Mouse (Mus musculus) hindbrain, embryonic 11.5 days (tissue): ENCODE results near the gene Rpl10-ps3. TPM values are rescaled to one million over a fixed set of nuclear protein-coding genes. Genes with fewer than 3 reads are reported as not detected.
A peak's percentile ranks its signal among the peaks of the same experiment; 100 is the strongest.

Experiments
- ATAC-seq: fragments of 200-750 bp; cut with Nextera tagmentation; 2 replicates; pipeline ENCODE4 v1.8.0; 2017; ENCODE audit warnings: mild to moderate bottlenecking, moderate TSS enrichment, moderate library complexity; ENCODE audit not compliant: low FRiP score
- DNase-seq: peaks from one replicate; pipeline ENCODE4 v3.0.0-alpha.2; 2015; ENCODE audit warnings: low spot score
- H3K27ac ChIP-seq: fragments of 300-500 bp; sonication (generic); 2 replicates; pipeline ENCODE4 v1.5.1; 2014; ENCODE audit warnings: mild to moderate bottlenecking, low read depth, low read length
- H3K27me3 ChIP-seq: fragments of 300-500 bp; sonication (generic); 2 replicates; pipeline ENCODE4 v1.6.1; 2014; ENCODE audit warnings: mild to moderate bottlenecking, low read length, moderate library complexity, mixed read lengths; ENCODE audit not compliant: control insufficient read depth, insufficient read depth
- H3K36me3 ChIP-seq: fragments of 300-500 bp; sonication (generic); 2 replicates; pipeline ENCODE4 v1.6.1; 2014; ENCODE audit warnings: mild to moderate bottlenecking, low read length, moderate library complexity, mixed read lengths; ENCODE audit not compliant: control insufficient read depth, insufficient read depth
- H3K4me1 ChIP-seq: fragments of 300-500 bp; sonication (generic); replicated peaks from 2 replicates; pipeline ENCODE4 v1.6.1; 2014; ENCODE audit warnings: low read length, mixed read lengths; ENCODE audit not compliant: control insufficient read depth, insufficient read depth
- H3K4me2 ChIP-seq: fragments of 300-500 bp; sonication (generic); replicated peaks from 2 replicates; pipeline ENCODE4 v1.6.1; 2014; ENCODE audit warnings: mild to moderate bottlenecking, low read depth, low read length
- H3K4me3 ChIP-seq: fragments of 300-500 bp; sonication (generic); 2 replicates; pipeline ENCODE4 v1.5.1; 2014; ENCODE audit warnings: low read depth, low read length
- H3K9ac ChIP-seq: fragments of 300-500 bp; sonication (generic); 2 replicates; pipeline ENCODE4 v1.6.1; 2014; ENCODE audit warnings: low read depth, low read length
- H3K9me3 ChIP-seq: fragments of 300-500 bp; sonication (generic); 2 replicates; pipeline ENCODE4 v1.6.1; 2016; ENCODE audit warnings: low read length; ENCODE audit not compliant: control insufficient read depth
- WGBS: fragments of 180-500 bp; shearing (Covaris S2); extraction: QIAGEN DNeasy Blood & Tissue Kit; methylation state at CpG from one replicate; pipeline ENCODE4 v1.1.7; 2014; 5-methylcytosine and 5-hydroxymethylcytosine counted together
- polyA plus RNA-seq: library from polyadenylated mRNA; unstranded; fragments of >200 nt; fragmentation: Nextera tagmentation; extraction: Ambion mirVana; gene quantifications from 2 replicates; pipeline ENCODE4 v1.2.1, GENCODE M21; 2014

Rpl10-ps3 gene
- polyA plus RNA-seq, 1 experiment from 2014 or later, result 189 TPM

- H3K27me3 ChIP-seq, result no peaks in the 10 kb centered on the region
- ATAC-seq (no peak), DNase-seq (no peak)
- H3K36me3 ChIP-seq, result no peaks in the 10 kb centered on the region
- 87% methylated on average over 9 of the region's 9 CpGs for WGBS
- no peak overlapping the region for H3K27ac ChIP-seq
- no peak overlapping the region for H3K9ac ChIP-seq
- H3K4me2 ChIP-seq, result no peak overlapping the region
- no peak overlapping the region for H3K4me3 ChIP-seq
- H3K4me1 ChIP-seq, result no peaks in the 10 kb centered on the region
- H3K9me3 ChIP-seq, result no peaks in the 10 kb centered on the region
Observed at GRCm38 (mm10) chr9:50324355-50325225, 20.2 kb downstream of the Rpl10-ps3 start.

- no peaks in the 10 kb centered on the region for H3K27me3 ChIP-seq
- H3K36me3 ChIP-seq, result no peaks in the 10 kb centered on the region
- no peak for ATAC-seq
- H3K27ac ChIP-seq, result no peak overlapping the region
- no peak overlapping the region for H3K4me2 ChIP-seq
- H3K9me3 ChIP-seq, result no peaks in the 10 kb centered on the region
- no peak for DNase-seq
- no peak overlapping the region for H3K9ac ChIP-seq
- no peaks in the 10 kb centered on the region for H3K4me1 ChIP-seq
- no peak overlapping the region for H3K4me3 ChIP-seq
- 33% methylated on average over 1 of the region's 1 CpGs for WGBS
Observed at GRCm38 (mm10) chr9:50320729-50321128, 24.0 kb downstream of the Rpl10-ps3 start.

DNA sequence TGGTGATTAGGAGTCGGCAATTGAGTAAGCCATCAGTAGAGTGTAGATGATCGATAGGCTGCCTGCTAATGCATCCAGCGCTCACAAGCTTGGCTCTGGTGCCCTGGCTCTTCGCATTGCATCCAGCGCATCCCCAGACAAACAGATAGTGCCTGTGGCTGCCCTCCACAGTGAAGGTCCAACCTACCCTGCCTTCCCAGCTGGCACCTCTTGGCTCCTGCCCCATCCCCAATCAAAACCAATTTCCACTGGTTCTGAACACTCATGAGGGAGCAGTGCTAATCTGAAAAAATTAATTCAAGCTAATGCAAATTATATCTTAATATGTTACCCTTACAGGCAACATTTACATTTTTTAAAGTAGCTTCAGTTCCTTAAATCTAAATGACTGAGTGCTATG lies 25.3 kb downstream of the Rpl10-ps3 start:
- Histone ChIP-seq H3K9me3 (no peaks in the 10 kb centered on the region), H3K4me3 (no peak overlapping the region), H3K4me1 (no peaks in the 10 kb centered on the region), H3K27ac (no peak overlapping the region), H3K4me2 (no peak overlapping the region), H3K9ac (no peak overlapping the region), H3K27me3 (no peaks in the 10 kb centered on the region), H3K36me3 (no peaks in the 10 kb centered on the region)
- DNase-seq (no peak), ATAC-seq (no peak)
- 87% methylated on average over 5 of the region's 5 CpGs for WGBS

DNA sequence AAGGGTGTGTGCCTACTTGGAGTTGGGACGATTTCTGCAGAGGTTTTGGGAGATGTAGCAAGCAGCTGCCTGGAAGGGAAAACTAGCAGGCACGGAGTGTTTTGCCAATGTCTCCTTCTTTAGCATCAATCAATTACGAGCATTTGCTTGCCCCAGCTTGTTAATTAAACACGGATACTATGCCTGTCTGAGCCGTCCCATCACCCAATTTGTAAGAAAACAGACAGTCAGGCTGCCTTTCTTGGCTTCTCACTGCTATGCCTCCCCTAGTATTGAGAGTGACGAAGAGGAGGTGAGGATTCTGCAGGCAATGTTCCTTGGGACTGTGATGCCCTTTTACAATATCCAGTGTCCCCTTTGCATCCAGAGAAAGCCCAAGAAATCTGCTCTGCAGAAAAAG lies 27.5 kb downstream of the Rpl10-ps3 start:
- Histone ChIP-seq H3K9ac (no peak overlapping the region), H3K27ac (no peak overlapping the region), H3K27me3 (no peaks in the 10 kb centered on the region), H3K4me2 (no peak overlapping the region), H3K4me3 (no peak overlapping the region), H3K9me3 (no peaks in the 10 kb centered on the region), H3K36me3 (no peaks in the 10 kb centered on the region), H3K4me1 (no peaks in the 10 kb centered on the region)
- DNase-seq (no peak), ATAC-seq (no peak)
- 66% methylated on average over 6 of the region's 6 CpGs for WGBS

- Histone ChIP-seq H3K4me3 (no peak overlapping the region), H3K36me3 (no peaks in the 10 kb centered on the region), H3K27me3 (no peaks in the 10 kb centered on the region), H3K27ac (no peak overlapping the region), H3K4me1 (no peaks in the 10 kb centered on the region), H3K9ac (no peak overlapping the region), H3K4me2 (no peak overlapping the region), H3K9me3 (no peaks in the 10 kb centered on the region)
- DNase-seq, result no peak
- ATAC-seq, result no peak
- WGBS, result 45% methylated on average over 3 of the region's 3 CpGs
Observed at GRCm38 (mm10) chr9:50315650-50316049, 29.1 kb downstream of the Rpl10-ps3 start.

GRCm38 (mm10) chr9:50311036-50311545 lies 33.7 kb downstream of the Rpl10-ps3 start:
- WGBS, result 58% methylated on average over 6 of the region's 6 CpGs
- Histone ChIP-seq H3K9ac (no peak overlapping the region), H3K4me3 (no peak overlapping the region), H3K27ac (no peak overlapping the region), H3K9me3 (no peaks in the 10 kb centered on the region), H3K4me1 (no peaks in the 10 kb centered on the region; the same call in 1 of the 2 replicates), H3K4me2 (no peak overlapping the region), H3K27me3 (no peaks in the 10 kb centered on the region), H3K36me3 (no peaks in the 10 kb centered on the region)
- no peak for DNase-seq
- ATAC-seq, result no peak

DNA sequence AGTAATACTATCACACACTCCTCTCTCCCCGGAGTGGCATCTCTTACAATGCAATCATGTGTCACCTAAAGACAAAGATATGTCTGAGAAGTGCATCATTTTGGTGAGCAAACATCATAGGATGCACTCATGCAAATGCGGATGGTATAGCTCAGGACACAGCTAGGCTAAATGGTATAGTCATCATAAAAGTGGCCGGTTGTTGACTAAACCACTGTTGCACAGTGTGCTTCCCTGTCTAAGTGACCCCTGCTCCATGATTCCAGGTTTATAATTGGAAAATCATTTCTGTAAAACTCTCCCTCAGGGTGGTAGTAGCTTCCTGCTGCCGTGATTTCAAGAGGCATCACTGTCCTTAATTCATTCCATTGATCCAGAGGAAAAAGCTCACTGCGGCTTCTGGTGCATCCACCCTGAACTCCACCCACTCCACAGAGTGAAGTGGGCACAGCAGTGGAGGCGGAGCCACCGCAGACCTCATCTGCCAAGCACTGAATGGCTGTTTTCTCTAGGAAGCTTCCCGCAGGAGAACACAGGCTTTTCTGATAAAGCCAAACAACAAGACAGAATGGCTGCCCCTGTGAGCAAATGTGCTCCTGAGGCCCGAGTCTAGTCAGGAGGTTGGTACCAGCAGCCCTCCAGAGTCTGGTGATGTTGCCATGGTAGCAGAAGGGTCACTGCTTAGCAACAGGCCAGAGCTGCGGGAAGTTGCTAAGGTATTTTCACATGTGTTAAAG lies 38.9 kb downstream of the Rpl10-ps3 start:
- H3K27ac ChIP-seq, result peak overlapping the region; percentile 68
- no peaks in the 10 kb centered on the region for H3K9me3 ChIP-seq
- DNase-seq (peak; percentile 62), ATAC-seq (peak; percentile 91)
- no peaks in the 10 kb centered on the region for H3K27me3 ChIP-seq
- 50% methylated on average over 10 of the region's 10 CpGs for WGBS
- no peak overlapping the region for H3K4me3 ChIP-seq
- H3K4me1 ChIP-seq, result peaks cover 6% of the 10 kb centered on the region
- no peak overlapping the region for H3K9ac ChIP-seq
- no peaks in the 10 kb centered on the region for H3K36me3 ChIP-seq
- H3K4me2 ChIP-seq, result no peak overlapping the region

DNA sequence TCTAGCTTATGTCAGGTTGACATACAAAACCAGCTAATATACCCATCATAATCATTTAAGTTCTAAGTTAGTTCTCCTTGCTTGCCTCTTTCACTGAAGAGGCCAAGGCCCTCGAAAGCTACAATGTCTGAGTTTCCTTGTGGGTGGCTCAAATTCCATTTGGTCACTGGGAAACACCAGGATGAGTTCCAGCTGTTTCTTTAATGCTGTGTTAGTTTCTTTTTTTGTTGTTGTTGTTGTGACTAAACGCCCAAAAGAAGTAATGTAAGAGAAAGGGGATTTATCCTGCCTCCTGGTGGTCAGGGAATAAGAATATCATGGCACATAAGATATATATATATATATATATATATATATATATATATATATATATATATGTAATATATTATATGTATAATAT lies 39.7 kb downstream of the Rpl10-ps3 start:
- Histone ChIP-seq H3K27me3 (no peaks in the 10 kb centered on the region), H3K4me3 (no peak overlapping the region), H3K4me1 (peaks cover 6% of the 10 kb centered on the region), H3K36me3 (no peaks in the 10 kb centered on the region), H3K4me2 (no peak overlapping the region), H3K9me3 (no peaks in the 10 kb centered on the region), H3K9ac (no peak overlapping the region), H3K27ac (no peak overlapping the region)
- ATAC-seq (no peak), DNase-seq (no peak)
- WGBS, result 71% methylated on average over 2 of the region's 2 CpGs
